Mouse (Mus musculus) fibroblast of lung, adult 2 months (primary cell): ENCODE results near the gene Speer4f2.
"Not testable (repeated sequence)": the region's sequence is repeated elsewhere in the genome, so short reads cannot be mapped to it uniquely, and the experiment has no call there.

Experiments
- DNase-seq: peaks from one replicate; pipeline ENCODE4 v3.0.0-alpha.2; 2011; ENCODE audit warnings: low read depth

Speer4f2 gene

DNA sequence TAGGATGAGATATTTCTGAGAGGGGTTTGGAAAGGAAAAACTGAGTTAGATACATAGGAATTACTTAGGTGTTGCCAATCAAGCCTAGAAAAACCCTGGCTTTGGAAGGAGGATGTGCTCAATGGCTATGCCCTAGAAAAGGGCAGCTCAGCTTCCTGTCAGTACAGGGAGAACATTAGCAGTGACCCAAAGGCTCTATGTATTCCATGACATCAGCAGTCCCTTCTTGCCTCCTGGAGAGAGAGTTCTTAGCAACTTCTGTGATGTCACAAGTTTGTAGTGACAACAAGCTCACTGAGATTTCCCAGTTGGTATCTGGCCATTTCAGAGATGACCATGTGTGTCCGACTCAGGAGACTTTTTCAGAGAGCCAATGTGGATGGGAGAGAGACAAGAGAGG, at the start of gene Speer4f2:
Gene Speer4f2 (plus strand): TSS at position 301 of the 400 bp plus-strand sequence.
- not testable (repeated sequence) for DNase-seq

DNA sequence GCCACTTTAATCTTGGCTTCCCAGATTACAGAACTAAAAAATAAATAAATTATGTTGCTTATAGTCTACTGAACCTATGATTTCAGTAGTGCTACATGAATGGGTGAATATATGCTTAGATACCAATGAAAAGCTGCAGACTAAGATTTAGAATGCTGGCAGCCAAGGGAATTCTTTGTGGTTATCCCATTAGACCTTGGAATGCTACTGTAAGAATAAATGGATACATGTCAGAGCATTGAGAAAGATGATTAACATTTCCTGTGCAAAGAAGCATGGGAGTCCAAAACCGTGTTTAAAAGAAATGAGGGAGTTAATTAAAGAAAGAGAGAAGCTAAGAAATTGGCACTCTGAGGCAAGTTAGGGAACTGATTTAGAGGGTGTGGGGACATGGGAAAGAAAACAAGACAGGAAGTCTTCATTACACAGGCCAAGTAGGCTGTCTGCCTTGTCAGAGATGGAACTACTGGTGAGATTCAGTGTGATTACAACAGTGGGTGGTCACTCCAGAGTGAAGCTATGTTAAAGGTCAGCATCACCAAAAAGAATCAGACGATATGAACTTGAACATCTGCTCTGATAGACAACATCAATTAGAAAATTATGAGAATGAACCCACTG, 43.9 kb upstream of the Speer4f2 start:
- DNase-seq = no peak

DNA sequence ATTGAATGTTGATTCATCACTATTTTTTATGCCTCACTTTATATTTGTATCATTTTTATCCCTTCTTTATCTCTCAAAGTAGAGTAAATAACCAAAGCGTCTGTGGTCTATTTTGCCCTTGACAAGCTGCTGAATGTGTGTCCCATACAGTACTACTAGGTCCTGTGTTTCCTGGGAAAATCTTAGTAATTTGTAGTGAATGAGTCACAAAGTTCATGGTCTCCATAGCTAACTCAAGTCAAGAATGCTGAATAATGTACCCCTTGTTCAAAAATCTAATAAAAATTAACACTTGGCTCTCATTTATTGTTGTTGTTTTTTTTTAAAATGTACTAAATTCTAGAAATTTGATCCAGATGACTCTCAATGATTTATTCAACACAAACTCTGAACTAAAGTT, 38.1 kb upstream of the Speer4f2 start:
- DNase-seq = no peak

DNA sequence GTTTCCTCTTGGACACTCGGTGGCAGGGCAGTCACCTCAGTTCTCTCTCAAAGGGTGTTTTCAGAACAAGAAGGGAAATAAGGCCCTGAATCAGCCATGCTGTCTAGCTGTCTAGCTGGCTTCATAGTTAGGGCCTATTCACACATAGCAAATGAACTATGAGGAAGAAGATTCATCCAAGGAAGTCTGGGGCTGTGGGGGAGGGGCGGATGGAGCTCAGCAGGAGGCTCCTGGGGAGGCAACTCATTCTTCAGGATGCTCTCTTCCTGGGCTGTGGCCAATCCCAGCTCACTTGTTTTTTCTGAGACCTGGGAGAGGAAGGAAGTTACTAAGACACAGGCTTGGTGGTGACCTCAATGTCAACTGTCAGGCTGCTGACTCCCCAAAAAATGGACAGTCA, 27.2 kb upstream of the Speer4f2 start:
- DNase-seq = not testable (repeated sequence)

DNA sequence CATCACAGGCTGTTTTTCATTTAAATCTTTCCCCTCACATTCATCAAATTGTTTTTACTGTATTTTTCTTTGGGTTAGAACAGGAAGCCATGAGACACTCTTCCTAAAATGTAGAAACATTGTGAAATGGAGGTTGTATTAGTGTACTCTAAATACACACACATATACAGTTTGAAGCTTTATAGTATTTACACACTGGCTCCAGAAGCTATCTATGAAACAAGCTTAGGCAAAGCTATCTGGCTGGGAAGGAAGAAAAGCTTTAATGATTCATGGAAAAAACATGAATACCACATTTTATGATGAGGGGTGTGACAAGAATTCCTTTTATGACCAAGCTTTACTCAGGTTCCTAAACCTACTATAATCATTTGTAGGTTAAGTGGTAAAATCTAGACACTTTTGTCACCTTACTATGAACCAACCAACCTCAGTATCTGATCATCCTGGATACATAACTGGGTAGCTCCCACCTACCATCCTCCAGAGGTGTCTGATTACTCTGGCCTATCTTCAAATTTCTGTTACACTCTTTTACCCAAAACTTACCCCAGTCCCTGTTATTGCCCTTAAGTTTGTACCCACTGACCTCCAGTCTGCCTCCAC, 13.5 kb upstream of the Speer4f2 start:
- no peak for DNase-seq

DNA sequence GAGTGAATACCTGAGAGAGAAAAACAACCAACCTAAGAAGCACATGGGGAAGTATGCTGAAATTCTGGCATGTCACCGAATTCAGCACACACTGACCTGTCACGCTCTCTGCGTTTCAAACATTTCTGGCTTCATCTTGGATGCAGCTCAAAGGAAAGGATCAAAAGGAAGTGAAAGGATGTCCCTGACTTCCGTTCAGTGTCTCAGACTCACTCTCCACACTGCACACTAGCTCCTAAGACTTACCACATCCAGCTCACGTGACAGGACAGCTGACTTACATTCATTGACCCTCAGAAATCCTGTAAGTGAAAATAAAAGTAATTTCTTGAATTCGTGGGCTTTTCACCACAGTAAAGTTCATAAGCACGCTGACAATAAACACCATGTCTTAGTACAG, 16.9 kb downstream of the Speer4f2 start:
- DNase-seq = peak; percentile 0

DNA sequence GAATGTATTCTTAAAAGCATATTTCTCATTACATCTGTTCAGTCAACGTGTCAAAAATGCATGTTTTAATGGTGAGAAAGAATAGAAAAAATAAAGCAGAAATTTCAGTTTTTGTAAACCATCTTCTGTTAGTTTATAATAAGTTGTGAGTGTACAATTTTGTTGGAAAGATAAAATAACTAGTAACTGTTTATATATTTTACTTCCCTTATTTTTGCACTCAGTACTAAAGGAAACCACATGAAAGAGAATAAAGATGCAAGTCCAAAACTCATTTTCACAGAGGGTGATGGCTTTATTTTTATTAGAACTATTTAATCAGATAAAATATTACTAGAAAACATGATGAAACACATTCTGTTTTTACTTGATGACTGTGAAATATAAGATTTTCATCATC, 18.2 kb downstream of the Speer4f2 start:
- no peak for DNase-seq

DNA sequence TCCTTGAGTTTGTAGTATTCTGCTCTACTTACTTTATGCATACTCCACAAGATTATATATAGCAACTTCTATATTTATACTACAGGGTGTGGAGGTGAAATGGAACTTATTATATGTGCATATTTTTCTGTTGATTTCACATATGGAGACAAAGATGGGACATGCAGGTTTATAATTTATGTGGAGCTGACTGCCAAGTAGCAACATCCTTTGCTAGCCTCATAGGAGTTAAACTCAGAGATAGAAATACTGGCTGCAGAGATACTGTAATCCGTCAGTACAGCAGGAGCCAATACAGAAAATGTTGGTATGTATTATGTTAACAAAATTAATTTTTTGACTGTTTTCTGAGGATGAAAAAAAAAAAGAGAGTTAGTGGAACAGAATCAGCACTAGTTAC, 27.6 kb downstream of the Speer4f2 start:
- no peak for DNase-seq

DNA sequence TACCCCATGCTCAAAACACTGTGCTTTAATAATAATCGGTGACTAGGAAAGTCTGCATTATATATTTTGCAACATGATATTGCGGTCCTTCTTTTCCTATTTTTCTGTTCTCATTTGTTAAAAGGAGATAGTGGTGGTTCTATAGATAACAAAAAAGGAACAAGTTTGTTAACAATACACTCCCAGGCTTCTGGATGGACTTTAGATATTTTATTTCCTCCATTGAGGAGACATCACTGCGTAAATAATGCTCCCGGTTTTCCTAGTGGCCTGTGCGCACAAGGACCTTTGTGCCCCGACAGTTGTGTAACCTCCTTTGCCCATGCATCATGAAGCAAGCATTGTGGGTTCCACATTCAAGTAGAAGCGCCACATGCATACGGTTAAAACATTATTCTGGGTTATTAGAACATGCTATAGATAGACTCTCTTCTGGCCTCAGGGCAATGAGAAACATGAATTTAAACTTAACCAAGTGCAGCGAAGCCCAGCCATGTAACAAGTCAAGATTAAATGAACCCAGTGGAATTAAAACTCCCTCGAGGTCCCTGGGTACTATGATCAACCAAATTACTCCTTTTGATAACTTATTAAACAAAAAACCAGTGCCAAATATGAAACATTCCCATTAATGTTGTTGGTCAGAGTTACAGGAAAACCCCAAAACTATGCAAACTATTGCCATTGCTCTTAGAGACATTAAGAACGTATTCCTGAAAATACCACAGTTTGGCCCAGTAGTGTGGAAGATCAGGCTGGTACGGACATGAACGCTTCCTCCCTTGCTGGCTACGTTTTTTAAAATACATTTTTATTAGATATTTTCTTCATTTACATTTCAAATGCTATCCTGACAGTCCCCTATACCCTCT, 28.5 kb downstream of the Speer4f2 start:
- no peak for DNase-seq

DNA sequence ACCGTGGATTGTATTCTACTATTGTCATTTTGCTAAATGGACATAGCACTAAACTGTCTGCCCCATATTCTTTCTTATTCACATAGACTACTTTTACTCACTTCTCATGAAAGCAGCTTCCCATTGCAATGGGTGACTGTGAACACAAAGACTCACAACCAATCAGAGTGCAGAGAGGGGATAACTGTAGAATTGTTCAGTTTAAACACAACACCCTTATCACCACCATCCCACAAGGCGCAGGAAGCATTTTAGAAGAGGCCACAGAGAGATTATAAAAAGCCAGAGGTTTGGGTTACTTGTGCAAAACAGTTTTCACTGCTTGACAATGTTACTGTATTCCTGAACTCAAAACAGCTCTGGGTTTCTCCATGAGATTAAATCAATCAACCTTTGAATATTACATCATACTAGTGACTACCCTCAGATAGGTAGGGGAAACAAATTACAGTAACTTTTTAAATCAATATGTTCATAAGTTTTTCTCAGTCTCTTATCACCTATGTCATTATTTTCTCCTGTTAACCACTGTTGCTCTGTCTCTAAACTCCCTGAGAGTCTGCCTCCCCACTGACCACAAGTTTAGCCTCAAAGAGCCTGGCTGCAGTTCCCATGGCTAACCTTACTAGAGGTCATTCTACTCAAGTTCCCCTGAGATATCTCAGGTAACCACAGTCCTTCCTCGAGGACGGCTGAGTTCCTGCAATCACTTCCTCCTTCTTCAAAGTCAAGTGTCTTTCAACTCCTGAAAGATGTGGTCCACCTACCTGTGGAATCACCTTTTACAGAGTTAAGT, 29.5 kb downstream of the Speer4f2 start:
- DNase-seq = no peak

DNA sequence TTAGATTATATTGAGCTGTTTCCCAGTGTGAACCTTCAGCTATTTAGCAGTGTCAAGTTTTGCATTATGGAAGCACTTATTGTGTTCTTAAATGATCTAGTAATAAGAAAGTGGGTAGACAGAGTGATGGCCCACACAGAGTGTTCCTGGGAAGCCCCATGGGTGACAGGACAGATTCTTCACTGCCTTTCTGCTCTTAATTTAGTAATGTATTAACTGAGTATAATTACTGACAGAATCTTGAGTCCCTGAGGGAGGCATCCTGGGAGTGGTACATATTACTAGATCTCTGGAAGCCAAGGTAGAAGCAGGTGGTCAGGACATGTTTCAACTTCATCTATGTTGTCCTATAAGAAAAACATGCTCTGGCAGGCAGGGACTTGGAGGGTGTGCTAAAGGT, 30.6 kb downstream of the Speer4f2 start:
- DNase-seq = no peak

DNA sequence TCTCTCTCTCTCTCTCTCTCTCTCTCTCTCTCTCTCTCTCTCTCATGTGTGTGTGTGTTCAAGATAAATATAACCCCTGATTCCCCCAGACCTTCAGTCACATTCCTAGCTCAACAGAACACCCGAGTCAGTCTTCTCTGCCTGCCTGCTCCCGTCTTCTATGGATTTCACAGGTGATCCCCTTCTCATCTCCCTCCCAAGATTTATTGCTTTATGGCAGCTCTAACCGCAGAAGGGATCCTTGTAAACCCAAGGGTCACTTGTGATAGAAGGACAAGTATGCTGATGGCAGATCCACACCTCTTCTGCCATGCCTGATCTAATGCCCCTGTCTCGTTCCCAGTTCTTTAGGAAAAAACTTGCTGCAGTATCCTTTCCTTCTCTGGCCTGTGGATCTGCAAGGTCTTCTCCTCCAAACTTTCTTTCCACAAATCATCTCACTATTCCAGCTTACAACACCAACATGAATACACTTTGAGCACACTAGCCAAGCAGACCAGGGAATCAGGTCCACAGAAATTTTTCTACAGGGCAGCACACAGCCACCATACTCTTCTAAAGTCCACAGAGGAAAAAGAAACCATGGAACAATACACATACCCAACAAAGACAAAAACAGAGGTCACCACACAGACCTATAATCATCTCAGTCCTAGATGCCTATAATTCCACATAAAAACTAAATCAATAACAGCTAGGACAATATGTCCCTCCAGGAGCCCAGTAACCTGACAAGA, 36.1 kb downstream of the Speer4f2 start:
- no peak for DNase-seq

DNA sequence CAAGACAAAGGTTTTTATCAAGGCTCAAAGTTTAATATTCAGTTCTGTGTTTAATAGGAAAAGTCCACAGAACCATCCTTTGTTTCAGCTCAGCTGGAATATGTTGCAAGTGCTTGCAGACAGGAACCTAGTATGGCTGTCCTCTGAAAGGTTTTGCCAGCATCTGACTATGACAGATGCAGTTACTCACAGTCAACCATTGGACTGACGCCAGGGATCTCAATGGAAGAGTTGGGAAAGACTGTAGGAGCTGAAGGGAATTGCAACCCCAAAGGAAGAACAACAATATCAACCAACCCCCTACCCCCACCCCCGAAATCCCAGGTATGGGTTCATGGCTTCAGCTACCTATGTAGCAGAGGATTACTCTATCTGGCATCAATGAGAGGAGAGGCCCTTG, 44.2 kb downstream of the Speer4f2 start:
- DNase-seq = no peak

DNA sequence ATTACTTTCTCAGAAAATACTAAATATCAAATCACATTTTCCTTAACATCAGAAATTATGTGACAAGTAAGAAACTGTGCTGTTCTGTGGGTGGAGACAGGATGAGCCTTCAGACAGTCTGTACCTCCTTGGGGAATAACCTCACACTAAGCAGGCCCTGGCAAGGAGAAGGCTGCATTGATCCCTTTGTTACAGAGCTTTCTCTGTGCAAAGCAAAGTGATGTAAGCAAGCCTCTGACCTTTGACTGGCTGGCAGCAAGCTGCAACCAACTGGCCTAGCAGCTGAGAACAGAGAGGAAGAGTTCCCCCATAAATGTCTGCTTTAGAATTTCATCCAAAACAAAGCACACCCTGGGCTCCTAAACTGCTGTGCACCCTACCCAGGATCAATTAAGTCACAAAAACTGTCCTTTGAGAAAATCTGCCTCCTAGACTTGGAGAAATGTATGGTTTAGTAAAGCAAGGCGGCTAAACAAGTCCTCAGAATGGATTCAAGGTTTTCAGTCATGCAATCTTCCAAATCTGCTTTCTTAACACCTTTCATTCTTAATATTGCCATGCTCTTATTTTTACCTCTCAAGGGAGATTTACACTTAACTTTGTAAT, 46.3 kb downstream of the Speer4f2 start:
- DNase-seq = no peak

DNA sequence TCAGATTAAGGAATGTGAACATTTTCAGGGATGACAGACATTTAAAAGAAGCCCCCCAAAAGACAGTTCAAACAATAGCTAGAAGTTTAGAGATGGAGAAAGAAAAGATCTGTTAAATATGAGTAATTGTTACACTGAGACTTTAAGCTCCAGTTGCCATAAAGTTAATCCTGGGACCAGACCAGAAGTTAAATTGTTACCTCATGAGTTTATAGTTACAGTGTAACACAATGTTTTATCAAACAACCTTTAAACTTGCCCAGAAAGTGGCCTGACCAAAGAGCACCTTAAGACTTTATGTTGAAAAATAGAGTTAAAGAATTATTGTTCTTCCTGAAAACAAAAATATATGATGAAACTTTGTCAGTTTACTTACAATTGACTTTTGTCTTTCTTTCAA, 46.9 kb downstream of the Speer4f2 start:
- DNase-seq = no peak

DNA sequence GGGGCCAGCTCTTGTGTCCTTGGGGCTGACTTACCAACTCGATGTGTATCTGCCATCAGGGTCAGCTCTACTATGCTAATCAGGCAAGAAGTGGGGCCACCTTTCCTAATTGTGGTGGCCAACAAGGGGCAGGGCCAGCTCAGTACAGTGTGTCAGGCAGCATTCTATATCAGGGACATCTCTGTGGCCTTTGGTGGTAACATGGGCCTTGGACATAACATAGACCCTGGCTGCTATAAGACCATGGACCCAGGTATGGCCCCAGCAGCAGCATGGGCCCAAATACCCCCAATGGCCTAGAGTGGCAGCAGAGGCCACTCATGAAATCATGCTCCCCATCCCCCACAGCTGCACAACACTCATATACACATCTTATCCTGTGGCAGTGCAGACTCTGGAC, 49.2 kb downstream of the Speer4f2 start:
- no peak for DNase-seq

DNA sequence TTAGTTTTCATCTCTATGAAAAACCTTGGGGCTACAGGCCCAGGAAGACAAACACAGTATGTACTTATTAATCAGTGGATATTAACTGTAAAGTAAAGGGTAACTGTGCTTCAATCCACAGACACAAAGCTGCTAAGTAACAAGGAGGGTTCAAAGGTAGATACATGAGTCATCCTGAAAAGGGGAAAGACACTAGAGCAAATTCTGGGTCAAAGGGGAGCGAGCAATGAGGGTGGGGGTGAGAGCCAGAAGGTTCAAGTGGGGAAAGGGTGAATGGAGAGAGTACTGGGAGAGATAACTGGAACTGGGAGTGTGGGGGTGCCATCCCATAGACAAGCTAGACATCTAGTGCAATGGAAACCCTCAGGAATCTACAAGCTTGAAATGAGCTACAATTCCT, 54.0 kb downstream of the Speer4f2 start:
- no peak for DNase-seq
